Mouse (Mus musculus) embryonic fibroblast, embryonic 13.5 days (primary cell): ENCODE results near the gene Ppp1r3d.

Experiments
- CTCF ChIP-seq: IDR thresholded peaks from 2 replicates; pipeline ENCODE4 v1.5.1; 2011; ENCODE audit warnings: mild to moderate bottlenecking, control low read depth, low read length, moderate library complexity, borderline replicate concordance; ENCODE audit not compliant: insufficient read depth
- POLR2A ChIP-seq: IDR thresholded peaks from 2 replicates; pipeline ENCODE4 v1.6.1; 2011; ENCODE audit warnings: low read depth, mild to moderate bottlenecking, control low read depth, low read length, moderate library complexity

GRCm38 (mm10) chr2:178423223-178423622, 9.0 kb upstream of the Ppp1r3d start:
- no peak for TF ChIP-seq POLR2A
- TF ChIP-seq CTCF: no peak
